ENCODE assay signal across 12 mouse cellular contexts in the genomic region with DNA sequence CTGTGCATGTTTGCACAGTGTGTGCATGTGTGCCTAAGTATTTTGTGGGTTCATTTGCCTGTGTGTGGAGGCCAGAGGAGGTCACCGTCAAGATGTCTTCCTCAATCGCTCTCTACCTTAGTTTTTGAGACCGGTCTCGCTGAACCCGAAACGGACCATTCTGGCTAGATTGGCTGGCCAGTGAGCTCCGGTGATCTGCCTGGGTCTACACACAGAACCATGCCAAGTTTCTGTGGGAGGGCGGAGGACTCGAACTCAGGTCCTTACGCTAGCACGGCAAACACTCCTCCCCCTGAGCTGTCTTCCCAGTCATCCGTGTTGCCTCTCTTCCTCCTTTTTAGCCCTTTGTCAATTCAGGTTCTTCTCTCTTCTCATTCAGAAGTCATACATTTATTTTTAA.
"Had no signal": no experiment of that assay in that cellular context is flagged by ENCODE, and none has a peak within 500 bp of the region (broad histone marks: within the 10 kb centered on the region; RNA-seq: fewer than 3 reads in every experiment).

No protein-coding gene starts in this region.

- DNase-seq: left cerebral cortex, postnatal 4 days; liver; liver, embryonic 13.5 days; liver, postnatal 0 days; lung, adult 18-20 months; lung, adult 2 months; lung, embryonic 14.5 days; lung, postnatal 10 days; lung, postnatal 14 days; lung, postnatal 36 days; lung, postnatal 4 days; midbrain, embryonic 14.5 days had no signal
